Mouse (Mus musculus) liver, embryonic 14.5 days (tissue): ENCODE measurements around the gene Lrp1.

Source experiments
- CTCF ChIP-seq: IDR thresholded peaks from 2 replicates; pipeline ENCODE4 v1.5.1; 2016; ENCODE audit warnings: antibody characterized with exemption, low read depth, control low read depth
- EP300 ChIP-seq: IDR thresholded peaks from 2 replicates; pipeline ENCODE4 v1.6.1; 2016; ENCODE audit warnings: antibody characterized with exemption, low read depth

DNA sequence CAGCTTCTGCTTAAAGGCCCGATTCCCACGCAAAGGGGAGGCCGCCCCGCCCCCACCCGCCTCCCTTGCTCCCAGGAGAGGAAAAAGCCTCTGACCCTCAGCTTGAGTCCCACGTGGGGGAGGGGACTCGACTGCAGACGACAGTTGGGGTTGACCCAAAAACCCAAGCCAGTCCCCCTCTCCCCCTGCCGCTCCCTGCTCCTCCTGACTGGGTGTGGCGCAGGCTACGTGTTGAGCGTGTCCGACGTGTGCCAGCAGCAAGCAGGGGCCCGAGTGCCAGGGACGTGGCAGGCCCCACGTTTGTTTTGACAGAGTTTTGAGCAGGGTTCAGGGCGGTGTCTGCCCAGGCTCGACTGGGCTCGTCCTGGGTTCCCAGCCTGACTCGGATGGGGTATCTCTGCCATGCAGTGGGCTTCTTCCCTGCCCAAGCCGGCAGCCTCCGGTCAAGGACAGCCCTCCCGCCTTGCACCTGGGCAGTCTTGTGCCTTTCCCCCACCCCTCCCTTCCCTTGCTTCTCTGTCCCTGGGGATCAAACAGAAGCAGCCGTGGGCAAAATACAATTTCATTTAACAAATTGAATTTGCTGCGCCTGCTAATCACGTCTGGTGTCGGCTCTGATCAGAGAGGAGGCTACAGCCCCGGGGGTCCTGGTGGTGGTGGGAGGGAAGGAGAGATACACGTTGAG, 104.2 kb downstream of the Lrp1 start:
- peak; percentile 75 for TF ChIP-seq EP300
- no peak for TF ChIP-seq CTCF
